Mouse (Mus musculus) cerebellum, adult 9-10 months (tissue): ENCODE results near the gene Pbxip1.
"Not testable (repeated sequence)": the region's sequence is repeated elsewhere in the genome, so short reads cannot be mapped to it uniquely, and the experiment has no call there.

Source experiments
- DNase-seq: peaks from one replicate; pipeline ENCODE4 v3.0.0; 2022

The Pbxip1 gene

GRCm38 (mm10) chr3:89410864-89411263 is 25.6 kb upstream of the Pbxip1 start:
- no peak for DNase-seq

GRCm38 (mm10) chr3:89411490-89412393 is 24.8 kb upstream of the Pbxip1 start, which contains the start of gene Flad1:
TSS of gene Flad1 (minus strand) at chr3:89411870.
- DNase-seq, result peak; percentile 100

GRCm38 (mm10) chr3:89416158-89416557 is 20.3 kb upstream of the Pbxip1 start:
- DNase-seq, result no peak

- DNase-seq, result no peak
Observed at GRCm38 (mm10) chr3:89417131-89417530, 19.4 kb upstream of the Pbxip1 start.

- no peak for DNase-seq
Observed at GRCm38 (mm10) chr3:89417840-89418169, 18.7 kb upstream of the Pbxip1 start.

GRCm38 (mm10) chr3:89418170-89418860 is 18.2 kb upstream of the Pbxip1 start, which contains the start of the genes Cks1b and Shc1:
TSS of gene Cks1b (minus strand) at chr3:89418383.
TSS of gene Shc1 (plus strand) at chr3:89418443.
- DNase-seq, result peak; percentile 94

GRCm38 (mm10) chr3:89418861-89419250 is 17.6 kb upstream of the Pbxip1 start:
- no peak for DNase-seq

GRCm38 (mm10) chr3:89419571-89419970 is 16.9 kb upstream of the Pbxip1 start:
- no peak for DNase-seq

GRCm38 (mm10) chr3:89419981-89420380 is 16.5 kb upstream of the Pbxip1 start:
- no peak for DNase-seq

GRCm38 (mm10) chr3:89420421-89420820 is 16.1 kb upstream of the Pbxip1 start:
- no peak for DNase-seq

- no peak for DNase-seq
Observed at GRCm38 (mm10) chr3:89421002-89421774, 15.3 kb upstream of the Pbxip1 start.

GRCm38 (mm10) chr3:89421810-89422473 is 14.6 kb upstream of the Pbxip1 start:
- DNase-seq, result no peak

- DNase-seq, result peak; percentile 15
Observed at GRCm38 (mm10) chr3:89422556-89423205, 13.8 kb upstream of the Pbxip1 start.

GRCm38 (mm10) chr3:89424416-89425140 is 11.9 kb upstream of the Pbxip1 start:
- DNase-seq, result peak; percentile 12

GRCm38 (mm10) chr3:89425141-89425525 is 11.4 kb upstream of the Pbxip1 start:
- no peak for DNase-seq

GRCm38 (mm10) chr3:89425876-89426275 is 10.6 kb upstream of the Pbxip1 start:
- no peak for DNase-seq

GRCm38 (mm10) chr3:89429021-89429420 is 7.5 kb upstream of the Pbxip1 start:
- not testable (repeated sequence) for DNase-seq

- DNase-seq, result peak; percentile 91
Observed at GRCm38 (mm10) chr3:89430171-89431159, 6.0 kb upstream of the Pbxip1 start, which contains the start of gene Pygo2. TSS of gene Pygo2 (plus strand) at chr3:89430214.

GRCm38 (mm10) chr3:89432606-89433005 is 3.9 kb upstream of the Pbxip1 start:
- DNase-seq, result peak; percentile 31

- peak; percentile 8 for DNase-seq
Observed at GRCm38 (mm10) chr3:89434532-89434931, 2.0 kb upstream of the Pbxip1 start.
